Mouse (Mus musculus): ENCODE data around the gene Mef2a.

DNA sequence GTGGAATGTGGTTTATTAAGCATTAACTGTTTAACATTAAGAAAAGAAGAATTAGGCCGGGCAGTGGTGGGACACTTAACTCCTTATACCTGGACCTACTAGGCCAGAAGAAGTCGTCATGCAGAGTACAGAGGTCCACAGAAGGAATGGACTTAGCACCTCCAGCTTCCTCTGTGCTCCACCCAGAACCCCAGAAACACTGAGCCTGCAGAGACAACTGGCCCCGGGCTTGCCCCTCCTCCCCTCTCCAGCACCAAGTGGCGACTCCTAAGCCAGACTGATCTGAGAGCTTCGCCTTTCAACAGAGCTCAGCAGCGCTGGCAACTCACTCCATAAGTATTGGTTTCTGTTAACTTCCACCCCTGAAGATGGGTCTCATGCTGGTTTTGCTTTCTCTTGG lies 165.0 kb downstream of the Mef2a start:
- TF ChIP-seq GATA1 (IDR thresholded peaks at IDR 0.05; ENCODE audit: low read length) (no peak), TAL1 (IDR thresholded peaks at IDR 0.05; ENCODE audit: low read length) (no peak)

All from erythroblast, embryonic 14.5 days (primary cell).